Mouse (Mus musculus): ENCODE results near the gene Pwwp2a.

DNA sequence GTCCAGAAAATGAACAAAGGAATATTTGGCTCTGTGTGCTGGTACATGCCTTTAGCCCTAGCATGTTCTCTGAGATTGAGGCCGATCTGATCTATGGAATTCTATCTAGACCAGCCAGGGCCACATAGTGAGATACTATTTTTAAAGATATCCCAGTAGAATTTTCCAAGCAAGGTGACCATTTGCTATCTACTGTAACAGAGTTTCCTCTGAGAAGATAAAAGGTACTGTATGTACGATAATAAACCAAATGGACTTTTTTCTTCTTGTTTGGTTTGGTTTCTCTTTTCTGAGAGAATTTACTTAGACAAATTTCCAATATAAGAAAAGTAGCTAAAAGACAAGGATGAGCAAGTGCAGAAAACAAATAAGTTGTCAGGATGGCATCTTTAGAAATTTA lies 26.6 kb downstream of the Pwwp2a start:
- TF ChIP-seq TCF12 (IDR thresholded peaks at IDR 0.05; ENCODE audit: low read depth, low read length): peak; percentile 69; the same call in 1 of the 2 replicates
- TF ChIP-seq EP300 (IDR thresholded peaks at IDR 0.05; ENCODE audit: low read depth in 1 of 2, low read length in 2 of 2): peak in 1 of 2 experiments; percentile 57; a peak in 1 of 4 replicates
- TF ChIP-seq UBTF (IDR thresholded peaks at IDR 0.05; ENCODE audit: borderline replicate concordance, insufficient read depth, low read depth, low read length): no peak
- TF ChIP-seq ETS1 (IDR thresholded peaks at IDR 0.05; ENCODE audit: low read depth, low read length): no peak
- TF ChIP-seq MAZ (IDR thresholded peaks at IDR 0.05; ENCODE audit: low read depth, low read length): no peak
- no peak for TF ChIP-seq POLR2A (IDR thresholded peaks at IDR 0.05; ENCODE audit: control insufficient read depth in 1 of 2, insufficient read depth in 1 of 2, low read depth in 1 of 2, low read length in 2 of 2, poor library complexity in 1 of 2)
- TF ChIP-seq MYB (IDR thresholded peaks at IDR 0.05; ENCODE audit: low read depth, low read length): no peak
- no peak for TF ChIP-seq CTCF (IDR thresholded peaks at IDR 0.05 in 2 of 3, conservative IDR thresholded peaks at IDR 0.05 in 1 of 3; ENCODE audit: control insufficient read depth in 1 of 3, insufficient read depth in 1 of 3, low read depth in 2 of 3, low read length in 3 of 3, poor library complexity in 1 of 3, severe bottlenecking in 1 of 3)
